Mouse (Mus musculus) heart, postnatal 0 days (tissue): ENCODE measurements at regions not wholly inside any gene's neighbourhood (a gene's known extent, or its start where the extent isn't known, plus 50 kb on each side); places are given as distances from the start of the nearest gene placed in this dataset.
"Not testable (repeated sequence)": the region's sequence is repeated elsewhere in the genome, so short reads cannot be mapped to it uniquely, and the experiment has no call there.

ENCODE experiments used
- ATAC-seq: fragments of 200-750 bp; cut with Nextera tagmentation; 2 replicates; pipeline ENCODE4 v1.8.0; 2017; ENCODE audit warnings: low read depth, moderate number of reproducible peaks, moderate library complexity; ENCODE audit not compliant: insufficient read depth
- DNase-seq: peaks from one replicate; pipeline ENCODE4 v3.0.0-alpha.2; 2016; ENCODE audit warnings: low spot score
- H3K27ac ChIP-seq: fragments of 300-500 bp; sonication (generic); 2 replicates; pipeline ENCODE4 v1.5.1; 2014; ENCODE audit warnings: low read depth, mild to moderate bottlenecking
- H3K27me3 ChIP-seq: fragments of 300-500 bp; sonication (generic); 2 replicates; pipeline ENCODE4 v1.6.1; 2014; ENCODE audit warnings: low read length, mixed read lengths; ENCODE audit not compliant: control insufficient read depth, insufficient read depth
- H3K36me3 ChIP-seq: fragments of 300-500 bp; sonication (generic); replicated peaks from 2 replicates; pipeline ENCODE4 v1.6.1; 2014; ENCODE audit warnings: low read length, mixed read lengths; ENCODE audit not compliant: control insufficient read depth, insufficient read depth
- H3K4me1 ChIP-seq: fragments of 300-500 bp; sonication (generic); 2 replicates; pipeline ENCODE4 v1.6.1; 2014; ENCODE audit warnings: antibody characterized with exemption; ENCODE audit not compliant: control insufficient read depth, insufficient read depth
- H3K4me2 ChIP-seq: fragments of 300-500 bp; sonication (generic); 2 replicates; pipeline ENCODE4 v1.6.1; 2014; ENCODE audit warnings: low read depth, mild to moderate bottlenecking, low read length, moderate library complexity
- H3K4me3 ChIP-seq: fragments of 300-500 bp; sonication (generic); 2 replicates; pipeline ENCODE4 v1.5.1; 2014; ENCODE audit warnings: low read depth, low read length
- H3K9ac ChIP-seq: fragments of 300-500 bp; sonication (generic); replicated peaks from 2 replicates; pipeline ENCODE4 v1.6.1; 2014; ENCODE audit warnings: low read depth, low read length, mixed read lengths
- H3K9me3 ChIP-seq: fragments of 300-500 bp; sonication (generic); replicated peaks from 2 replicates; pipeline ENCODE4 v1.6.1; 2016; ENCODE audit warnings: low read length; ENCODE audit not compliant: control insufficient read depth
- CTCF ChIP-seq: IDR thresholded peaks from 2 replicates; pipeline ENCODE4 v1.5.1; 2016; ENCODE audit warnings: antibody characterized with exemption, control low read depth, low read depth
- WGBS: fragments of 180-500 bp; shearing (Covaris S2); extraction: QIAGEN DNeasy Blood & Tissue Kit; methylation state at CpG from one replicate; pipeline ENCODE4 v1.1.7; 2014; 5-methylcytosine and 5-hydroxymethylcytosine counted together

DNA sequence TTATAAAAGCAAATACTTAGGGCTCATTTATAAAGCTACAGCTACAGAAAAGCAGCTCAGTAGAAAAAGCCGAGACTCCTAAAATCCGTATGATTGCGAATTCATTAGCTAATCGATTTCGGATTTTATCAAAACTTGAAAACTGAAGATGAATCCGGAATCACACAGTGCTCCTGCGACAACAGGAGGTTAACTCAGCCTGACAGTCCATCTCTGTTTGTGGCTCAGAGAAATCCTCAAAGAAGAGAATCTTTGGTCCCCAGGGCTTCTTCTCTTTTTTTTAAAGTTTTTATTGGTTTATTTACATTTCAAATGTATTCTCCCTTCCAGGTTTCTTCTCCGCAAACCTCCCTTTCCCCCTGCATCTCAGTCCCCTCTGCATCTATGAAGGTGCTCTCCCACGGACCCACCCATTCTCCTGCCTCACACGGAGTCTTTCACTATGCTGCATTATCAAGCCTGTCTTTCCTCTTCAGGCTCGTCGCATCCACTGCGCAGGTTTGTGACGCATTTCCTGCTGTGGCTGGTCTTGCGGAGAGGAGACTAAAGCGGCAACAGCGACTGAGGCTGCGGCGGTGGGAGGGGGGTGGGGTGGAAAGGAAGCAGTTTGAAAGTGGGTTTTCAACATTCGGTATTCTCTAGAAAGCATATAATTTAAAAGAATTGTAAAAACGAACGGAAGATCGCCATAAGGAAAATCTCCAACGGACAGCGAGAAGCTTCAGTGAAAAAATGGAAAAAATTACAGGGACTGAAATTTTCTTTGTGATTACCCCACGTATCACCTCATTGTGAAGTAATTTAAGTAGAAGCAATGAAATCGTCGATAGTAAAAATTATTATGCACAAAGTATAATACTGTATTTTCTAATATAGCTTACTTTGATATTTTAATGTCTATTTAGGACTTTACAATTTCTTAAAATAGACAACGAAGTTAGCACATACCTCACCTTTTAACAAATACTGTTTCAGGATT is 482.5 kb upstream of the Snrpn start:
- H3K27ac ChIP-seq, H3K4me1 ChIP-seq, H3K27me3 ChIP-seq, H3K9me3 ChIP-seq, H3K36me3 ChIP-seq, H3K9ac ChIP-seq, ATAC-seq: not testable (repeated sequence)
- DNase-seq = peak; percentile 43
- 23% methylated on average over 29 of the region's 29 CpGs for WGBS
- peak overlapping the region; percentile 34 for H3K4me3 ChIP-seq
- H3K4me2 ChIP-seq = peak overlapping the region; percentile 51

DNA sequence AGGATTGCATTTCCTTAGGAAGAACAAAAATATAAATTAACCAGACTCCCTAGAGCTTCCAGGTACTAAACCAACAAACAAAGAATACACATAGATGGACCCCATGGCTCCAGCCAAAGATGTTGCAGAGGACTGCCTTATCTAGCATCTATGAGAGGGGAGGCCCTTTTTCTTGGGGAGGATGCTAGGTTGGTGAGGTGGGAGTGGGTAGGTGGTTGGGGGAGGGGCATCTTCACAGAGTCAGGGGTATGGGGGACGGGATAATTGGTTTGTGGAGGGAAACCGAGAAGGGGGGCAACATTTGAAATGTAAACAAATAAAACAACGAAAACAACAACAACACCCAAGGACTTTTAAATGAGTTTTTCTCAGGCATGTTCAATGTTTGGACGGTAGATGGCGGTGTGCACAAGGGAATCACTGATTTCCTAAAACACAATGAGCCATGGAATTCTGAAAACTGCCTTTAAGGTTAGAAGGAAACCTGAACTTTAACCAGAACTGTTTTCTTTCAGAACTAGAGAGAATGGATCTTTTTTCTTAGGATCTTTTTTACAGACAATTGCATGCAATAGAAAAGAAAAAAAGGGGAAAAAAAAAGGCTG is 477.2 kb upstream of the Snrpn start:
- H3K4me3 ChIP-seq, H3K9me3 ChIP-seq, H3K9ac ChIP-seq, H3K36me3 ChIP-seq, H3K4me2 ChIP-seq, DNase-seq, H3K27me3 ChIP-seq, H3K4me1 ChIP-seq, ATAC-seq, H3K27ac ChIP-seq: not testable (repeated sequence)
- TF ChIP-seq CTCF = peak; percentile 42
- 7% methylated on average over 5 of the region's 5 CpGs for WGBS
